Mouse (Mus musculus) adrenal gland, postnatal 14 days (tissue): ENCODE data around the gene Agbl1. TPM values are rescaled to one million over a fixed set of nuclear protein-coding genes. Genes with fewer than 3 reads are reported as not detected.
"Not testable (repeated sequence)": the region's sequence is repeated elsewhere in the genome, so short reads cannot be mapped to it uniquely, and the experiment has no call there.

Experiments used
- DNase-seq: peaks from one replicate; pipeline ENCODE4 v3.0.0; 2021; ENCODE audit warnings: mixed read lengths
- total RNA-seq: library from RNA; stranded (reverse); gene quantifications from 2 replicates; pipeline ENCODE4 v1.2.3, GENCODE M21; 2021

Agbl1 gene
- total RNA-seq, 1 experiment from 2014 or later = not detected

DNA sequence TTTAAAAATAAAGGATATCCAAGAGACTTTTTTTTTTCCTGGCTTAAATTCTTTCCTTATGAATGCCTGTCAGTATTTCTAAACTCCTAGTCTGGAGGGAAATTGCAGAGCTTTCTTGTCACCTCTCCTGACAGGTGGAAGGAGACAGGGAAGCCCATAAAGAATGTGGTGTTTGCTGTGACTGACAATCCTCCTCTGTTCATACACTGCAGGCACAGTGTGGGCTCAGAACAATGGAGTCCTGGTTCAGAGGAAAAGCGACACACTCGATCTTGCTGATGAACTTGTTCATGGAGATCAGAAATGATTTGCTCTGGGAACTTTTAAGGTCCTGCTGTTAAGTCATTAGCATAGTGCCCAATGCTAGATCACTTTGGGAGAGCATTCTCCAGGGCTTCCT lies 368.1 kb downstream of the Agbl1 start:
- no peak for DNase-seq

DNA sequence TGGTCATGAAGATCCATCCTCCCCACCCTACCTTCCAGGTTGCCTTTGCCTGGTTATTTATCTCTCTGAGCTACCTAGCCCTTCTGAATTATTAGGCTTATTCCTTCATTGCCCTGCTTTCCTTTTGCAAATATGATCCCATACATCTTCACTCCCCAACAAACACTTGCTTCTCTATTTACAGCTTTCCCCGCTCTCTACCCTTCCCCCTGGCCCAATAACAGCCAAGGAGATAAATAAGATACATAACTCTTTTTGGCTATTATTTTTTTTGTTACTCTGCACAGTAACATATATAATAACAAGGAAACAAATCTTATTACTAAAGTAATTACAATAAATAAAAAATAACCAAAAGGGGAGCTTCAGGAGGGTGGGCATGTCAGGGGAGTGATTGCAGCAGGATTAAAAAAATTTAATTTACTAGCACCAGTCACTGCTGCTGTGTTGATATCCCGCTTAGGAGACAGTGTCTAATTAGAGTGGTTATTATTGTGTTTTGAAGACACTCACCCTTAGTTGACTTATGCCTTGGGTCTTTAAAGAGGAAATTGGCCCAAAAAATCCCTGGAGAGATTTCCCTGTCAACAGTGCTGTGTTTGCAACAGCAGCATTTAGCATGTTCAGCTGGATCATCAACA lies 370.5 kb downstream of the Agbl1 start:
- no peak for DNase-seq

DNA sequence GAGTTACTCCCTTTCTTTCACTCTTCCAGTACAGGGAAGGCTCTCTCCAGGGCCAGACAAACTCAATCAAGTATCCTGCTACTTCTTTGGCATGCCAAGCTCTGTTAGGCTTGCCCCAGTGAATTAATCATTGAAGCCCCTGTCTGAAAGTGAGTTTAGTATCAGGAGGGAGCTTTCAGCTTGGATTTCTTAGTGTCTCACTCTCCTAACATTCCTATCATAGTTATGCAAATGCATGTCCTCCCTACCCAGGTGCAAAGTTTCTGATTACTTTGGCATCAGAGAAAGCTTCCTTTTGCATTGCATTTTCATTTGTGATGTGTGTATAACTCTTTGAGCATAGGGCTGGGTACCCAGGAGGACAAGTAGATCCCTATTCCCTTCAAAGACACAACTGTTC lies 399.8 kb downstream of the Agbl1 start:
- no peak for DNase-seq

DNA sequence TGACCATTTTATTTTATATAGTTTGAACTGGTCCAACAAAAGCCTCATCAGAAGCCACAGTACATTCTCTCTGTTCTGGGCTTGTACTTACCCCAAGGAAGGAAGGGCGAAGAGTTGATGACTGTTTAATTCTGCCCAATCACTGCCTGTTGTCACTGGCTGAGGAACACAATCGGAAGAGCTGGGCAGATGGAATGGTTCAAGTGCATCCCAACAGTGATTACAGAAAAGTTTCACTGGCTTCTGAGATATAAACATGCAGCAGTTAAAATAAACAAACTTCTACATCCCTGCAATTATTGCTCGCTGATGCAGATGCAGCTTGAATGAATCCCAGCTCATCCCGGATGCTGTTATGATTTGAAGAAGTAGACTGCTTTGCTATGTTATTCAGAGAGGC lies 421.3 kb downstream of the Agbl1 start:
- no peak for DNase-seq

DNA sequence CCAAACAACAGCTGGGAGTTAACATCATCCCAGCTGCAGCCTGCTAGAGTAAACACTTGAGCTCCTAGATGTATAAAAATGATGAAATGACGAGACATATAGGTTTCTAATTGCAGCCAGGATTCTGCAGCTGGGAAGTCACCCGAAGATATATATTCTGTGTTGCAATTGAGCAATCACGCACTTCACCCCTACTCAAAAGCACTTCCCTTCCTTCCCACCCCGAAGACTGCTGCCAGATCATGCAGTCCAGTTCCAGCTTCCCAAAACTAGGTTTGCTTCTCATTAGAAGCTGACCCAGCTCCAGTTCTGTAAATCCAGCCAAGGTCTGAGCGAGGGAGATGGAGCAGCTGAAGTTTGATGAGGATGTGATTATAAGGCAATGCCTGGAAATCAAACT lies 431.4 kb downstream of the Agbl1 start:
- DNase-seq = peak; percentile 4

DNA sequence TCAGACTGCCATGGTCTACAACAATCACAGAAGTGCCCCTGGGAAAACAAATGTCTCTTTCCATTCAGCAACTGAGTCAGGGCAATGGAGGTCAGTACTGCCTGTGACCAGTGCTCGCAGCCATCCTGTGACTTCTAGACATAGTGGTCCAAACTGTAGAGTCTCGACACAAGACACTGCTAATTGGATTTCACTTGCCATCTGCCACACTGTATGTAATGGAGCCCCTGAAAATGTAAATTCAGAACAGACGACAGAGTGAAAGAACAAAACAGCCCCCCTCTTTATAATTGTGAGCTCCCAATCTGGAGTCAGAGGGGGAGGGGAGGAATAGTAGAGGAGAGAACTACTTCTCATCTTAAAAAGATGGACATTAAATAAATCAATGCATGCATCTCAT lies 445.2 kb downstream of the Agbl1 start:
- no peak for DNase-seq

DNA sequence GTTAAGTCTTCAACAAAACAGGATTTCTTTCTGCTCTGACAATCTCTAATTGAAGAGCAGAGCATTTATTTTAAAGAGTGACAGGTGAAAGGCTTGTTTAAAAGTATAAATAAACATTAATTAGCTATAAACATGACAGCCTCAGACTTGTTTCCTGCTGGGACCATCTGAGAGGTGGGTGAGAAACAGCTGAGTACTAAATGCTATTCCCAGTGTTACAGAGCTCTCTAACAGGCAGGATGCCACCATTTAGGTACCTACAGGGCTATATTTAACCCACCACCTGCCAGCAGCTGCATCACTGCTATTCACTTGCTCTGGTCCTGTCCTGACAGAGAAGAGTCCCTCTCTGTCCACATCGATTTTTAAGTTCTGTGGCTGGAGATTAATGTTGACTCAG lies 471.5 kb downstream of the Agbl1 start:
- no peak for DNase-seq

DNA sequence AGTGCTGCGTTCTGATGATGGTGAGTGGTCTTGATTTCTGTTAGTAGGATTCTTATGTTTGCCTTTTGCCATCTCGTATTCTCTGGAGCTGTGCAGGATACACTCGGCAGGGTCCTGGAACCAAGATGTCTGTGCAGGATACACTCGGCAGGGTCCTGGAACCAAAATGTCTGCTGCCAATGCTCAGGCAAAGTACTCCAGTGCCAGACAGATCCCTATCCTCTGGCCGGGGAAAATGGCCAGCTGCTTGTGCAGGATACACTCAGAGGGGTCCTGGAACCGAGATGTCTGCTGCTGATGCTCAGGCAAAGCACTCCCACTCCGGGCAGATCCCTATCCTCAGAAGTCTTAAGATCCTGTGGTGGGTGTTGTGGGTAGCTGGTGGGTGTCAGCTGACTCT lies 502.5 kb downstream of the Agbl1 start:
- DNase-seq = not testable (repeated sequence)

DNA sequence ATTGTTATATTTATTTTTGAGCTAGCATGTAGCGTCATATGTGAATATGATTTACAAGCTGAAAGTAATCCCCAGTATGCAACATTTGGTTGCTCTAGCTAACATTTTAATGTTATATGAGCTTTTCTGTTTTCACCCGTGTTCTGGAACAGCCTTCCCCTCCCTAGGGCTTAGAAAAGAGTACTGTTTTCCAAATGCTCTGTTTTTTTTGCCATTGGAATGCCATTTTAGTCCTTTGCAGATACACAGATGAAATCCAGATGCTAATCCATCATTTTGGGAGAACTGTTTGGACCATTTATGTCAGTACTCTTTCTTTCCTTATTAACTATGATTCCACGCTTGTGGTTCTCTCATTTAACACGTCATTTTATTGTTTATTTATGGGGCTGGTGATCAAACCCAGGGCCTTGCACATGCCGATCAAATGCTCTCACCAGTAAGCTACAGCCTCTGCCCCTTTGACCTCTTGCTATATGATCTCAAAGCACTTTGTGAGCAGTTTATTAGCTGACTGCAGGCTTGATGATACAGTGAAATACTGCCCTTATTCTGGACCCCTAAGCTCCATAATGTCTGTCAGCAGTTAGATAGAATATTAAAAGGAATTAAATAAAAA lies 547.7 kb downstream of the Agbl1 start:
- DNase-seq = no peak

DNA sequence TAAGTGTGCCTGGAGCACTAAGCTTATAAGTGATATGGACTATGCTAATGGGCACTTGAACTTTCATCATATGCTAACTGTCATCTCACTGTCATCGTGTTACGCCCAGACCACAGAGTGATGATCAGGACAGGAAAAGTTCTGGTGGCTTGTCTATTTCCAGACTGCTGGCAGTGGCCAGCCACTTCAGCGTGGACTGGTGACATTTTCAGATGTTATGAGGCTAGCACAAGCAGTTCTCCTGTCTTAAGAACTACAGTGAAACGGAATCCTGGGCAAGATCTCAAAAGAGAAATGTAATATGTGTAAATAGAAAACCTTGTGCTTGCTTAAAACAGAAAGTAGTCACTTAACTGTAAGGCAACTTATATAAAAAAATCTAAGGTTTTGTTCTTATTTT lies 550.8 kb downstream of the Agbl1 start:
- DNase-seq = no peak

DNA sequence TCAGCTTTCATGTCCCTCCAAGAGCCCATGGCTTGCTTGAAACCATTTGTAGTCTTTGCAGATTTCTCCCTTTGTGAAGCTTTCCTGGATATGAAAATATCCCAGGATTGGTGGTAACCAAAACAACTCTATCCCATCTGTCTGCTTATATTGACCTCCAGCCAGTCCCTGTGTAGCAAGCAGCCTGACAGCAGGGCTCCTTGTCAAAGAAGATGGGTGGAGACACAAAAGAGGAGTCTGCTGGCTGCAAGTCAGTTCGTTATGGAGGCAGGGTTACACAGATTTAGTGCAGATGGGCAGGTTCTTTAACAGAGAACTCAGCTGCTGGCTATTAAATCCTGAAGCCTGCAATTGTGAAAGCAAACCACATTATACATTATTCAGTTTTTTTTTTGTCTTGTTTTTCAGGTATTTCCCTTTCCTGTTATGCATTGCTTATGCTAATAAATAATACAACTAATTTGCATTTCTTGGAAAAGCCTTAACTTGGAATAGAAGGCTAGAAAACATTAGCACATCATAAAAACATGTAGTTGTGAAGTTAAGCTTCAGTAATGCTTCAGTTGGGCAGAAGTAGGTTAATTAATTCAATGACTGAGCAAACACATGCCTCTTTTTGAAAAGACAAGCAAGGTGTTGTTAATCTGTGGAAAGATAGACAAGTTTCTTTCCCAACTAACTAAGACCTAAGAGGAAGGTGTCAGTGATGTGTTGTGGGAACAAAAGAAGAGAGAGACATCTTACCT lies 559.0 kb downstream of the Agbl1 start:
- DNase-seq = no peak

DNA sequence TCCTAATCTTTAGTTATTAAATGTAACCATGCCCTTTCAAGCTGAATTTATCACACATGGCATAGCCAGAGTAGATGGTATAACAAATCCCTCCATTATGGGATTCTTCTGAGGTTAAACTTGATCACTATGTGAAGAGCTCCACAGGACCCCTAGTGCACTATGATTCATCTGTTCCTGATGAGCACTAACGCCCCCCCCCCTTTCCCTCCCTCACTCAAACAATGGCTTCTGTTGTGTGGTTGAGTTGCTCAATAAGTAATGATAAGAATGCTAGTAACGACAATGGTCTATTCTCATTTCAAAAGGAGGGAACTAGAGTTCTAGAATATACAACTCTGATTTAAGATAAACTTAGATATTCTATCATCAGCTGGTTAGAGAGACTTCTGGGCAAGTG lies 560.4 kb downstream of the Agbl1 start:
- no peak for DNase-seq

DNA sequence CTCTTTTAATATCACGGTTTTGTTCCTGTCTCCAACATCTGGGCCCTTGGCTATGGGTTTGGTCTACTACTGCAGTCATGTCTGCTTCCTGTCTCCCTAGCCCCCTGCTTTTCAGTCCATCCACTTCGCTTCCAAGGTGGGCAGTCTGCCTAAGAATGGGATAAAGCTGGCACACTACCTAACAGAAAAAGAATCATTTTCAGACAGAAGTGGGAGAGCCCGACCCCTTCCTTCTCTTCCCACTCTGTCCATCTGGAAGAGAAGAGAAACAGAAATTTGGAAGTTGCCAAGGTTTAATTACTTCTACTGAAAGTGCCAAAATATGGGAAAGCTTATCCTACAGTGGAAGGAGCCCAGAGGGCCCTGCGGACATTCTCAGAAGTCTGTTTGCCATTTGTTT lies 561.6 kb downstream of the Agbl1 start:
- DNase-seq = no peak

DNA sequence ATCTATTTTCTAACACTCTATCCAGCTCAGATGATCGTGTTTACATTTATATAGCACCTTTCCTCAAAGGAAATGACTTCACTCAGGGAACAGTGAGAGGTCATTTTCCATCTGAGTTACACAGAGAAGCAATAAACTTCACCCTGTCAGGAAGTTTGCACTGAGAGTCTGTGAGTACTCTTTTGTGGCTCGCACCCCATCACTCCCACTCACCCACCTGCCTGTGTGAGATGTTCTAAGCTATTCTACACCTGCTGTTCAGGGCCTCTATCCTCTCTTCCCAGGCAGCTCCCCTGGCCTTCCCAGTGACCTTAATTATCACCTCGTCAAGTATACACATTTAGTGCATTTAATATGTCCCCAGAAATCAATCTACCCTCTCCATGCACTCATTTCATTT lies 580.3 kb downstream of the Agbl1 start:
- no peak for DNase-seq

DNA sequence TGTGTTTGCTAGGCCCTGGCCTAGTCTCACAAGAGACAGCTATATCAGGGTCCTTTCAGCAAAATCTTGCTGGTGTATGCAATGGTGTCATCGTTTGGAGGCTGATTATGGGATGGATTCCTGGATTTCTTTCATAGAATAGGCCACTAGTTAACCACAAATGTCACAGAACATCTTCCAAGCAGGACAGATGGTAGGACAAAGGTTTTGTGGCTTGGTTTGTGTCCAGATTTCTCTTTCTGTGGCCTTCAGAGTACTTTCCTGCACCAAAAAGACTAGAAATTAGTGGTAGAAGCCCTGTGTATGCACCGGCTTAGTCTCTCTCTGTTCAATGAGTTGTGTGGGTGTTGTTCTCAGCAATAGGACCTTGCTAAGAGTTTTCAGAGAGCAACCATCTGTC lies 590.9 kb downstream of the Agbl1 start:
- no peak for DNase-seq

DNA sequence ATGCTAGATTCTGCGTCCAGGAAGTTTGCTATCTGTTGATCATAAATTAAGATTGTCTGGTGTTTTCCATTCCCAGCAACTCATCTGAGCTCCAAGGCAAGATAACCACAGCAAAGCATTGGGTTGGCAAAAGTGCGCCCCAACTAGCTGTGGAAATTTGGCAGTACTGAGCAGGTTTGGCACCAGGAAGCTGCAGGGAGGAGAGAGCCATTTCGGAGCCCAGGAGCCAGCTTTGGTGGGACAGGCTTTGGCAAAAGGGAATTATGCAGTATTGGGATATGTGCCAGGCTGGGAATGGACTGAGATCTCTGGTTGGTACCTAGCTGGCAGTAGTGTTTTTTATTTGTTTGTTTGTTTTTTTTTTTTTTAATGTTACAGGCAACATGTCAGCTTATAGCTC lies 612.5 kb downstream of the Agbl1 start:
- DNase-seq = no peak

DNA sequence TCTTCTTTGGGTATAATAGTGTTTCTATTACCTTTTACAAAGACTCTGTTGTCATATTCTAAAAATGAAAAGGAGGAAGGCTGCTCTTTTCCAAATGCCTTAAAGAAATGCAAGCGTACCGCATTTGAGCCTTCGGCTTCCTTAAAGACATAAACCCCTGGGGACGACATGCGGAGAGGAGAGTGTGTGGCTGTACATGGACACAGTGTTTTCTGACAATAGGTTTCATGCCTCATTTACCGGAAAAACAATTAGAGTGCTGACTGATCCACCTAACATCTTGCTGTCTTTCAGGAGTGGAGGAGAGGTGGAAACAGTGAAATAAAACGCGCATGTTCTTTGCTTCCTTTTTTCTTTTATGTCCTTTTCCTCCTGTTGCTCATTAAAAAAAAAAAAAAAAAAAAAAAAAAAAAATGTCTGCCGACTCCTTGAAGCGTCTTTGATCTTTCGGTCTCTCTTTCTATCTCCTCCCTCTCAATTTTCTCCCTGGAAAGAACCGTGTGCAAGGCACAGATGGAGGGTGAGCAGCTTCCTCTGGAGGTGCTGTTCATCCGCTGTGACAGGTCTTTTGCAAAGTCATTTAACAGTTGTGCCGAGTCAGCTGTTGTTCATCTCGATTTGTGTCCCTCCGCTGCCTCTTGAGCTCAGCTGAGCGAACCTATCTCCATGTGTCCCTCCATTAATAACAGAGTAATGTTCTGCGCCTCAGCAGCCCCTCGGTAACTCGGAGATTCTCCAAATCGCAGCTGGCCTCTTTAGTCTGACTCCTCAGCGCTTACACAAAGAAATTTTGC lies 659.9 kb downstream of the Agbl1 start:
- no peak for DNase-seq

DNA sequence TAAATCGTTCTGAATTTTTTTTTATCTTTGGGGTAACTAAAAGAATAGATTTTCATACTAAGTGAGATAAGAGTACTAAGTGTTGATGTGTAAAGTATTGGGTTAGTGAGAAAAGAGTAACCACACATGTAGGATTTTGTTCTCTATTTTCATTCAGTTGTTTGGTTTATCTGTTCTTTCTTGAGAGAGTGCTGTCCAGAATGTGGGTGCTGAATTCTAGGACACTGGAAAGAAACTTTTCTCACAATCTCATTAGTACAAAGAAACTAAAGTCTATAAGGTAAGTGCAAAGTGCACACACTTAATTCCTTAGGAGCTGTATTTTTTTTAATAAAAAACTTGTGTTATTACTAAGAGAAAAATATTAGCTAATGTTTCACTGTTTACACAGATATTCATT lies 674.4 kb downstream of the Agbl1 start:
- DNase-seq = no peak

DNA sequence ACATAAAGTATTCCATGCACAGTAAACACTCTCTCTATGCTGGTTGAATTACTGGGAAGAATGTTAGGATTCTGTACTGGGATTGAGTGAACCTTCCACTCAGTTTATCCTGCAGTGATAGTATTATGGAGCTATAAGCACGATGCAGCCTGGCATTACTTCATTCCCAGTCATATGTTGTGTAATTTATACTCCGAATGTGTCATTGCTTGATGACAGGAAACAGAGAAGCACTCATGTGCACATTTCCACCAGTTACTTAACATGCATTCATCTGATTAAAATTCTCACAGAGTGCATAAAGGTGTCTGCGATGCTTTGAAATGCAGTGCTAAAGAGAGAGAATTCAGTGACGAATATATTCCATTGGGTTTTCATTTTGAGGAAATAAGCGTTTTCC lies 682.0 kb downstream of the Agbl1 start:
- DNase-seq = no peak

DNA sequence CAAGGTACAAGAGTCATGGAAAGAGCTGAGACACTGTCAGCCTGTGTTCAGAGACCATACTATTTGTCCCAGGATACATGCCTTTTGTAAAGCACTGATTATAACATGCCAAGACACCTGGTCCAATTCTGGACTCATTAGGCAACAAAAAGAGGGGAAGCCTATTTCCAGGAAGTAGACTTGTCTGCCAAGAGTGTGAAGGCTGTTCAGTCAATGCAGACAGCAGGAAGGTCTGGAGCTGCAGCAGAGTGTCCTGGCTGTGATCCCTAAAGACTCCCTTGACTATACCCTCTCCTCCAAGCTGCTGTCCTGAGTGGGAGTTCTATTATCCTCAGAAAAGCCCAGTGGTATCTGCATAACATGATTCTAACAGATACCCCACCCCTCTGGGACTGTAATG lies 689.2 kb downstream of the Agbl1 start:
- no peak for DNase-seq

DNA sequence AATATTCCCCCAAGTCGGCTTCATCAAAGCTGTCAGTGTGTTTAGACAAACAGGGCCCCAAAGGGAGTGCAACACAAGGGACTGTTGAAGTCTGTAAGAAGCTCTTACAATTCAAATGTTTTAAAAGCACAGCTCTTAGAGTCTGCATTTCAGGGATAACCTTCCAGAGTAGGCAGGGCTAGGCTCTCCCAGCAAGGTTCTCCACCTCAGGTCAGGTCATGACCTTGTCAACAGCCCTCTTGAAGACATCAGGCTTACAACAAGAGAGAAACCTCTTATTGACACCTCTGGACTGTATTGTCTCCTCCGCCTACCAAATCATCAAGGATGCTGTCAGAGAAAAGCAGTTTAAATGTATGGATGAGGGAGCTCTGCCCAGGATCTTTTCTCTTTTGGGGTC lies 692.0 kb downstream of the Agbl1 start:
- no peak for DNase-seq

DNA sequence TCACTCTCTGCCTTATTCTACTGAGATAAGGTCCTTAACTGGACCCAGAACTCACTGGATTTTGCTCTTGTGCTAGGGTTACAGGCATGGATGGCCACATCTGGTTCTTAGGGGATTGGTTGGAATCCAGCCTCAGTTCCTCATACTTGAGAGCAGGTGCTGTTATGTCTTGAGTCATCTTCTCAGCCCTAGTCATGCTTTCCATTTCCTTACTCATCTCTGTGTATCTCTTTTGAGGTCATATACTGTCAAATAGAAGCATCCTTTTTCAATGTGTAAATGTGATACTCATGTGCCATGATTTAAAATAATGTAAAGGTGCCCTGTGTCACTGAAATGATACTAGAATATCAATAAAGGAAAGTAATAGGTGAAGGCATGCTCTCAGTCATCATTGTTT lies 705.5 kb downstream of the Agbl1 start:
- no peak for DNase-seq

DNA sequence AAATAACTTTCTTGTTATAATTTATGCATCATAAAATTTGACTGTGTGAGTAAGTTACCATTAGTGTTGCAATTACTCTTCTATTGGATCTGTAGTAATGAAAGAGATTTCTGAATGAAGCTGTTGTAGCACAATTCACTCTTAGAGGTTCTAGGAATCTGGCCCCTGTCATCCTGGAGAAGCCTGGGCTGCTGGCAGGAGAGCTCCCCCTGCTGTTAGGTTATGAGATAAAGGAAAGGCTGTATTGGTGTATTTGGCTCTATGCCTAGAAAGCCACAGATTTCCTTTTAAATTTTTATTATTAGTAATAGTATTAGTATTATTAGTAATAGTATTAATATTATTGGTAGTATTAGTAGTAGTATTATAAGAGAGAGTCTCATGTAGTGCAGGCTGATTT lies 711.8 kb downstream of the Agbl1 start:
- peak; percentile 48 for DNase-seq
